Mouse (Mus musculus): ENCODE data around the gene Yipf1. TPM values are rescaled to one million over a fixed set of nuclear protein-coding genes. Genes with fewer than 3 reads are reported as not detected.
A peak's percentile ranks its signal among the peaks of the same experiment; 100 is the strongest.

Yipf1 gene
- polyA plus RNA-seq (2014; fragmentation: Nextera tagmentation; extraction: Ambion mirVana): 65.7 and 69.0 TPM in 2 replicates

DNA sequence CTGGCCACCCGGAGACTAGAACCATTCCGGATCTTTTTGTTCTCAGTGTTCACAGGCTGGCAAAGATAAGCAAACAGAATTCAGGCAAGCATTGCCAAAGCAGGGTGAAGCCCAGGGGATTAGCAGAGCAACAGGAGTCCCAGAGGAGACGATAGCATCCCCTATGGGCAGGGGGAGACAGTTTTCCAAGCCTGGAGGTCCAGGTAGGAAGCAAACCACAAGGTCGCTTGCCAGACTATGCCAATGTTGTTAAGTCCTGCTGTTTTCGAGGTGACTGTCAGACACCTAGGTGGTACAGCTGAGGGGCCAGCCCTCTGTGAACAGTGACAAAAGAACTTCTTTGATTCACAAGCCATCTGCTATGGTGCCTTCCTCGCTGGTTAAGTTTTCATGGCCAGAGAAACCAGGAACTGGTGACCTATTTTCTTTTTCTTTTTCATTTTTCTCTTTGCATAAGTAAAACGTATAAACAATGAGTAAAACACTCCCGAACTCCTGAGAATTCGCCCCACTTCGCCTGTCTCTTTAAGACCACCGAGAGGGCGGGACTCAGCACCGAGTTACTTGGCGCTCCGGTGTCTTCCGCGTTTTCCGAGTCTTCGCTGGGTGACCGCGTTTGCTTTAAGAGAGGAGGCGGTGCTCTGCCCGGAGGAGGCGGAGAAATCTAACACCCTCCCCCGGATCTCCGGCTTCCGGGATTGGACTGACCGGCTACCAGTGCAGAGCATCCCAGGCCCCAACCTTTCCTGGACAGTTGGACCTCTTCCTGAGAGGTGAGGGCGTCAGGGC is at the start of gene Yipf1:
Gene Yipf1 (plus strand): TSS at position 674 of the 789 bp plus-strand sequence.
- Histone ChIP-seq H3K4me1 (replicated peaks; ENCODE audit: control insufficient read depth, insufficient read depth, low read length) (peaks cover 9% of the 10 kb centered on the region), H3K9ac (peak within 1 kb of the TSS; percentile 57), H3K4me3 (replicated peaks; ENCODE audit: low read length) (peak within 1 kb of the TSS; percentile 44), H3K27ac (no peak within 1 kb of the TSS), H3K9me3 (ENCODE audit: control insufficient read depth, low read length) (no peaks in the 10 kb centered on the region), H3K36me3 (replicated peaks; ENCODE audit: control insufficient read depth, insufficient read depth) (peaks cover 12% of the 10 kb centered on the region), H3K27me3 (ENCODE audit: control insufficient read depth, insufficient read depth, low read length) (no peaks in the 10 kb centered on the region), H3K4me2 (replicated peaks) (peak within 1 kb of the TSS; percentile 73)
- ATAC-seq (ENCODE audit: low FRiP score) (peak; percentile 96), DNase-seq (ENCODE audit: low spot score) (peak; percentile 89)
- under 1% methylated on average over 29 of the region's 29 CpGs for WGBS

DNA sequence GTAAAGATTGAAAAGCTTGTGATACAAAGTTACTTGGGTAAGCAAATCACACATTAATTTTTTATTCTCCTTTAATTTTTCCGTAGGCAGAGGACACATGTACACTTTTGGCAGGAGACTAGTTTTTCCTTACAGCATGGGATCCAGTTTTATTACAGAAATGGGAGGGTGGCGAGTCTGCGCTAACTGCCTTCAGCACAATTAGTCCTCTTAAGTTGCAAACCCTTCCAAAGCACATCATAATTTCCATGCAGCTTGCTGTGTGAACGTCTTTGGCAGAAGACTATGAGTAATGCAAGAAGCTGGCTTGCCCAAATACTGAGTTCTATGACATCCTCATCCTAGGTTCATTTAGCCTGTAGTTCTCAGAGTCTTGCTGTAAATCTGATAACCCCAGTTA is 40.5 kb upstream of the Yipf1 start:
- no peak for DNase-seq (ENCODE audit: low spot score)
- no peak for ATAC-seq (ENCODE audit: low FRiP score)
- Histone ChIP-seq H3K4me2 (replicated peaks) (no peak overlapping the region), H3K4me1 (replicated peaks; ENCODE audit: control insufficient read depth, insufficient read depth, low read length) (no peaks in the 10 kb centered on the region), H3K9me3 (ENCODE audit: control insufficient read depth, low read length) (no peaks in the 10 kb centered on the region), H3K4me3 (replicated peaks; ENCODE audit: low read length) (no peak overlapping the region), H3K9ac (no peak overlapping the region), H3K27me3 (ENCODE audit: control insufficient read depth, insufficient read depth, low read length) (no peaks in the 10 kb centered on the region), H3K27ac (no peak overlapping the region), H3K36me3 (replicated peaks; ENCODE audit: control insufficient read depth, insufficient read depth) (peaks cover 17% of the 10 kb centered on the region; the same call in 1 of the 2 replicates)
- 87% methylated on average over 4 of the region's 4 CpGs for WGBS

DNA sequence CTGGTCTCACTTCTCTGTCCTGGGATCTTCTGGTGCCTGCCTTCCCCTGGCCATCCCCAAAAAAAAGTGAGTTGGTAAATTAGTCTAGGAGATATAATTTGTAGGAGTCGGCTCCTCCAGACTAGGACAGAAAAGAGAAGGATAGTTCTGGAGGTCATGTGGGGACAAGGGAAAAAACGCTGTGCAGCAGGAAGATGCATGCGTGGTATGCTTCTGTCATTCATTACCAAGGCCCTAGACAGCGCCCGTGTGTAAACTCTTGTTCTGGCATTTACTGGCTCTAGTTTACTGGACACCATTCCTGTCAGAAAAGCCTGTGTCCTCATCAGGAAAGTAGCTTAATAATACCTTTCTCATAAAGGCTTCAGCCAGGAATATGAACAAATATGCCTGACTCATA is 39.7 kb upstream of the Yipf1 start:
- Histone ChIP-seq H3K9ac (no peak overlapping the region), H3K27me3 (ENCODE audit: control insufficient read depth, insufficient read depth, low read length) (no peaks in the 10 kb centered on the region), H3K36me3 (replicated peaks; ENCODE audit: control insufficient read depth, insufficient read depth) (peaks cover 17% of the 10 kb centered on the region; the same call in 1 of the 2 replicates), H3K4me1 (replicated peaks; ENCODE audit: control insufficient read depth, insufficient read depth, low read length) (no peaks in the 10 kb centered on the region), H3K27ac (no peak overlapping the region), H3K4me3 (replicated peaks; ENCODE audit: low read length) (no peak overlapping the region), H3K4me2 (replicated peaks) (no peak overlapping the region), H3K9me3 (ENCODE audit: control insufficient read depth, low read length) (no peaks in the 10 kb centered on the region)
- WGBS: 87% methylated on average over 5 of the region's 5 CpGs
- ATAC-seq (ENCODE audit: low FRiP score): no peak
- DNase-seq (ENCODE audit: low spot score): no peak

DNA sequence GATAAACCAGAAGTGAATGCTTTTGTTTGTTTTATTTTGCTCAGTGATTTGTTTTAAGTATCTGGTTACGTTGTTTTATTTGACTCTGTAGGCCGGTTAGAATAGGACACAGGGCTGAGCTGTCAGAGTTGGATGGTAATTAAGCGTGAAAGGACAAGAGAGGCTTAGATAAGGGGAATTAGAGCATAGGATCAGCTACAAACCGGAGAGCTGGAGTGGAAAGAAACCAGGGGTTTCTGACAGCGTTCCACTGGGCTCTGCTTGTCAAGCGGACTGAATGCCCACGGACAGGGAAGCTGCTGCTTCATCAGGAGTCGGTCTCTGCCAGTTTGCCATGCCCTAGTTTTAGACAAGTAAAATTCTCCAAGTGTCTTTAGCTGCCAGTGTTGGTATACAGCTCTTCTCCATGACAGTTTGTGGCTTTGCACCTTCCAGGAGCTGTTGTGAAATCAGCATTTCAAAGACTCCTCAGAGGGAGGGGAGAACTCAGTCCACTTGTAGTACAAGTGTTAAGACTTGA is 35.9 kb upstream of the Yipf1 start:
- peaks cover 30% of the 10 kb centered on the region for H3K36me3 ChIP-seq (replicated peaks; ENCODE audit: control insufficient read depth, insufficient read depth)
- ATAC-seq (ENCODE audit: low FRiP score) (no peak), DNase-seq (ENCODE audit: low spot score) (peak; percentile 35)
- H3K27me3 ChIP-seq (ENCODE audit: control insufficient read depth, insufficient read depth, low read length): no peaks in the 10 kb centered on the region
- no peak overlapping the region for H3K4me2 ChIP-seq (replicated peaks)
- 10% methylated on average over 8 of the region's 8 CpGs for WGBS
- H3K27ac ChIP-seq: no peak overlapping the region
- H3K9me3 ChIP-seq (ENCODE audit: control insufficient read depth, low read length): no peaks in the 10 kb centered on the region
- no peak overlapping the region for H3K4me3 ChIP-seq (replicated peaks; ENCODE audit: low read length)
- H3K9ac ChIP-seq: 0 out of 2 replicates have a peak overlapping the region, but pooled peaks have one; percentile 34
- no peaks in the 10 kb centered on the region for H3K4me1 ChIP-seq (replicated peaks; ENCODE audit: control insufficient read depth, insufficient read depth, low read length)

DNA sequence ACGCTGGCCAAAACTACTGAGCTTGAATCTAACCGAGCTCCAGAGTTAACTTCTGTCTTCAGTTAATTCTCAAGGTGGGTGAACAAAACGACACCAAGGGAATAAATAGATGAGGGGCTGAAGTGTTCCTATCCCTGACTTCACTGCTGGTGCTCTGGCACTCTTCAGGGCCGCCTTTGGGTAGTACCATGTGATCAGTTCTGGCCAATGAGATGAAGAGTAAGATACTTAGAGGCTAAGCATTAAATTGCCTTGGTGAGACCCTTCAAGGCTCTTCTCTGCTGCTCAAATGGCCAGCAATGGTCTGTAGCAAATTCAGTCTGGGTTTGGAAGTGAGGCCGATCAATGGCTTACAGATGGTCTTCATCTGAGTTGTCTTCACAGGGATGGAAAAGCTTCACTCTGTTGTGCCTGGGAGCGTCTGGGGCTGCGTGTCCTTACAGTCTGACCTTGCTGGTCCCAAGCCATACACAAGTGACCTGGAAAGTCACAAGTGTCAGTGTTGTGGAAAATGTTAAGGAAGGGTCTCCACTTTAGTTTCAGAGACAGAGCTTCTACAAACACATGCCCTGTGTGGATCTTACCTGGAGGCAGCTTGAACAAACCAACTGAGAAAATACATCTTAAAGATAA is 33.2 kb upstream of the Yipf1 start:
- Histone ChIP-seq H3K4me1 (replicated peaks; ENCODE audit: control insufficient read depth, insufficient read depth, low read length) (no peaks in the 10 kb centered on the region), H3K4me2 (replicated peaks) (no peak overlapping the region), H3K27me3 (ENCODE audit: control insufficient read depth, insufficient read depth, low read length) (no peaks in the 10 kb centered on the region), H3K4me3 (replicated peaks; ENCODE audit: low read length) (no peak overlapping the region), H3K9me3 (ENCODE audit: control insufficient read depth, low read length) (no peaks in the 10 kb centered on the region), H3K27ac (no peak overlapping the region), H3K9ac (no peak overlapping the region), H3K36me3 (replicated peaks; ENCODE audit: control insufficient read depth, insufficient read depth) (peaks cover 15% of the 10 kb centered on the region)
- 77% methylated on average over 7 of the region's 7 CpGs for WGBS
- no peak for DNase-seq (ENCODE audit: low spot score)
- no peak for ATAC-seq (ENCODE audit: low FRiP score)

DNA sequence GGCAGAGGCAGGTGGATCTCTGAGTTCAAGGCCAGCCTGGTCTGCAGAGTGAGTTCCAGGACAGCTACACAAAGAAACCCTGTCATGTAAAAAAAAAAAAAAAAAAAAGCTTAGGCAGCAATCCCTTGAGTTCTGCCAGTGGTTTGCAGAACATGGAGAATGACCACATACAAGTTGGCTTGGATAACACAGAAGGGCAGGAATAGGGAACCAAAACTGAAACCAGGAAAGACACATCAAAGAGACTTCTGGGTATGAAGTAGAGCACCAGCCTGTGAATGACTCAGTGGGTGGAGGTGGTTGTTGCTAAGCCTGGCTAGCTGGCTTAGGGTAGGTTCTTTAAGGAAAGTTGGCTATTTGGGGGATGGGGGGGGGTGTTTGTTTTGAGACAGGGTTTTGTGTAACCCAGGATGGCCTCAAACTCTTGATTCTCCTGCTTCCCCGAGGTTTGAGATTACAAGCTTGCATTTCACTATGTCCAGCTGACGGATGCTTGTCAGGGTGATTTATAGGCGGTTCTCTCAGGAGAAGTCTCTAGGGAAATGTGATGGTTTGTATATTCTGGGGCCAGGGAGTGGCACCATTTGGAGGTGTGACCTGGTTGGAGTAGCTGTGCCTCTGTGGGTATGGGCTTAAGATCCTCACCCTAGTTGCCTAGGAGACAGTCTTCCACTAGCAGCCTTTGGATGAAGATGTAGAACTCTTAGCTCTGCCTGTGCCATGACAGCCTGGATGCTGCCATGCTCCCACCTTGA is 28.5 kb upstream of the Yipf1 start:
- Histone ChIP-seq H3K27me3 (ENCODE audit: control insufficient read depth, insufficient read depth, low read length) (no peaks in the 10 kb centered on the region), H3K4me2 (replicated peaks) (no peak overlapping the region), H3K4me1 (replicated peaks; ENCODE audit: control insufficient read depth, insufficient read depth, low read length) (no peaks in the 10 kb centered on the region), H3K9ac (no peak overlapping the region), H3K9me3 (ENCODE audit: control insufficient read depth, low read length) (no peaks in the 10 kb centered on the region), H3K36me3 (replicated peaks; ENCODE audit: control insufficient read depth, insufficient read depth) (peaks cover 7% of the 10 kb centered on the region), H3K27ac (no peak overlapping the region), H3K4me3 (replicated peaks; ENCODE audit: low read length) (no peak overlapping the region)
- WGBS: 82% methylated on average over 3 of the region's 3 CpGs
- DNase-seq (ENCODE audit: low spot score) (no peak), ATAC-seq (ENCODE audit: low FRiP score) (no peak)

DNA sequence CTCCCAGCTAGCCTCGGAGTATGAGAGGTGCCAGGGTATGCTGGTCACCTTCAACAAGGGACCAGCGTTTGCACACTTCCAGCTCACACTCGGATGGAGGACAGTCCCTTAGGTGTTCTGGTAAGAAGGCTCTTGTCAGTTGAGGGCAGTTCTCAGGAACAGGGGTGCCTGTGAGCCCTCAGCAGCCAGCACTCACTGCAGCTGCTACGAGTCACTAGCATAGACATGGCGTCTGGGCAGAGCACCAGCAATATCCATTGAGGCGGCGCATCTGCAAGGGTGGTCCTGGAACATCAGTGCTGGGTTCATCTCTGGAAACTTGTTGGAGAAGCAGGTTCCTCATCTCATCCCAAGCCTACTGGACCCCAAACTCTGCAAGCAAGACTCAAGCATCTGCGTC is 27.8 kb upstream of the Yipf1 start:
- ATAC-seq (ENCODE audit: low FRiP score) (no peak), DNase-seq (ENCODE audit: low spot score) (no peak)
- 96% methylated on average over 8 of the region's 8 CpGs for WGBS

DNA sequence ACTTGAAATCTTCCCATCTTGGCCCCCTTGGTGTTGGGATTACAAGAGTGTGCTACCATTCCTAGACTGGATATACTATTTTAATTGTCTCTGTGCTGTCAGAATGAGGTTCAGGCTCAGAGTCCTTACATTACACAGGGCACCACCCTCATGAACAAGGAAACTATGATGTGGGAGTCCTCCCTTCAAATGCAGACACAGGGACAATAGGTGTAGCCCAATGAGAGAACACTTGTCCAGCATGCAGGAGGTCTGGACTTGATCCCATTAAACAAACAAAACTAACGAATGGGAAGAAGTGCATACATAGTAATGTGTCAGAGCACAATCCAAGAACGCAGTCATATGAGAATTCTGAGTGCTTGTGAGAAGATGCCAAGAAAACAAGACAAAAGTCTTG is 26.6 kb upstream of the Yipf1 start:
- no peak overlapping the region for H3K9ac ChIP-seq
- no peak overlapping the region for H3K4me2 ChIP-seq (replicated peaks)
- H3K4me3 ChIP-seq (replicated peaks; ENCODE audit: low read length): no peak overlapping the region
- ATAC-seq (ENCODE audit: low FRiP score) (no peak), DNase-seq (ENCODE audit: low spot score) (no peak)
- H3K27ac ChIP-seq: no peak overlapping the region
- WGBS: 87% methylated on average over 2 of the region's 2 CpGs
- no peaks in the 10 kb centered on the region for H3K36me3 ChIP-seq (replicated peaks; ENCODE audit: control insufficient read depth, insufficient read depth)
- H3K27me3 ChIP-seq (ENCODE audit: control insufficient read depth, insufficient read depth, low read length): no peaks in the 10 kb centered on the region
- no peaks in the 10 kb centered on the region for H3K4me1 ChIP-seq (replicated peaks; ENCODE audit: control insufficient read depth, insufficient read depth, low read length)
- no peaks in the 10 kb centered on the region for H3K9me3 ChIP-seq (ENCODE audit: control insufficient read depth, low read length)

More for the DNA sequence above, 27.8 kb upstream of the Yipf1 start:
- Histone ChIP-seq H3K9me3 (ENCODE audit: control insufficient read depth, low read length) (no peaks in the 10 kb centered on the region), H3K27ac (no peak overlapping the region), H3K4me2 (replicated peaks) (no peak overlapping the region), H3K4me1 (replicated peaks; ENCODE audit: control insufficient read depth, insufficient read depth, low read length) (no peaks in the 10 kb centered on the region), H3K4me3 (replicated peaks; ENCODE audit: low read length) (no peak overlapping the region), H3K9ac (no peak overlapping the region), H3K27me3 (ENCODE audit: control insufficient read depth, insufficient read depth, low read length) (no peaks in the 10 kb centered on the region), H3K36me3 (replicated peaks; ENCODE audit: control insufficient read depth, insufficient read depth) (no peaks in the 10 kb centered on the region)

Data from hindbrain, embryonic 14.5 days (tissue).